ENCODE assay signal across 11 mouse cellular contexts in the genomic region with DNA sequence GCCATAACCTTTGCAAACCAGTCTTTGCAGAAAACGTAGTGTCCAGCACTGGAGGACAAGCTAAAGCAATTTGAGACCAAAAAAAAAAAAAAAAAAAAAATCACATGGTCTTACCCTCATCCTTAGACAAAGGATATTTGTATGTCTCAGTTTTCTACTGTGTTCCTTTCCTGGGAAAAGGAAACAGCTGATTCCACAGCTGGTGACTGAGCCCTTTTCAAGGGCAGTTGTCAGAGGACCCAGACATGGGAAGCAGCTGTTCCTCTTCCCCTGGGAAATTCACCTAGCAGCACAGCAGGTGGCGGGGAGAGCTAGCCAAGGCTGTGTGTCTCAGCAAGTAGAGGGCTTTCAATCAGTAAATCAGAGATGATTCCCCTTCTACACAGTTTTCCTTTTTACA.
DNase-seq lines count a peak whose midpoint lies in the region; ATAC-seq and TF ChIP-seq lines count a peak whose summit lies in the region.
"Had no signal": no experiment of that assay in that cellular context is flagged by ENCODE, and none has a peak within 500 bp of the region (broad histone marks: within the 10 kb centered on the region; RNA-seq: fewer than 3 reads in every experiment).

No protein-coding gene starts in this region.

- no peaks in the 10 kb centered on the region for H3K36me3 ChIP-seq in hindbrain, embryonic 10.5 days
- H3K36me3 ChIP-seq in midbrain, postnatal 0 days (ENCODE audit: insufficient read depth, low read length): no peaks in the 10 kb centered on the region
- H3K36me3 ChIP-seq: lung, embryonic 15.5 days had no signal

- peak; percentile 33 for DNase-seq in heart, postnatal 4 days
- DNase-seq in heart, postnatal 36 days: no peak
- peak; percentile 42 for DNase-seq in embryo, embryonic 10.5 days (ENCODE audit: low spot score)
- peak; percentile 38 for DNase-seq in hindbrain, embryonic 10.5 days (ENCODE audit: low spot score)
- DNase-seq in midbrain, postnatal 0 days (ENCODE audit: low spot score): peak; percentile 41
- DNase-seq in thymus, postnatal 25 days: no peak
- no peak for DNase-seq in layer of hippocampus, postnatal 25 days (ENCODE audit: extremely low spot score in 1 of 2, low spot score in 1 of 2)
- DNase-seq in left cerebral cortex, postnatal 14 days (ENCODE audit: low spot score in 2 of 2): no peak
- DNase-seq: cerebellum, adult 9-10 months had no signal

- H3K4me3 ChIP-seq in hindbrain, embryonic 10.5 days: no peak overlapping the region
- H3K4me3 ChIP-seq in midbrain, postnatal 0 days (ENCODE audit: low read depth, low read length): no peak overlapping the region
- H3K4me3 ChIP-seq: lung, embryonic 15.5 days had no signal

- intact Hi-C loops in heart, postnatal 36 days (cut with DNase I): no loop called here
- intact Hi-C loops in left cerebral cortex, postnatal 14 days (cut with DNase I): no loop called here

- H3K4me1 ChIP-seq in hindbrain, embryonic 10.5 days (replicated peaks): peaks cover 9% of the 10 kb centered on the region
- H3K4me1 ChIP-seq in midbrain, postnatal 0 days (ENCODE audit: insufficient read depth, low read length): no peaks in the 10 kb centered on the region
- H3K4me1 ChIP-seq: lung, embryonic 15.5 days had no signal

- ATAC-seq in midbrain, postnatal 0 days (ENCODE audit: low FRiP score): no peak

- H3K9ac ChIP-seq in midbrain, postnatal 0 days (replicated peaks; ENCODE audit: low read length, poor library complexity, severe bottlenecking): no peak overlapping the region
- H3K9ac ChIP-seq: lung, embryonic 15.5 days had no signal

- H3K27ac ChIP-seq in hindbrain, embryonic 10.5 days: peak overlapping the region; percentile 56
- no peak overlapping the region for H3K27ac ChIP-seq in midbrain, postnatal 0 days (ENCODE audit: low read depth, low read length)
- H3K27ac ChIP-seq: lung, embryonic 15.5 days had no signal

- no peak overlapping the region for H3K4me2 ChIP-seq in midbrain, postnatal 0 days (ENCODE audit: low read depth, low read length, poor library complexity, severe bottlenecking)
- H3K4me2 ChIP-seq: lung, embryonic 15.5 days had no signal

- H3K9me3 ChIP-seq in hindbrain, embryonic 10.5 days: no peaks in the 10 kb centered on the region
- H3K9me3 ChIP-seq in midbrain, postnatal 0 days (ENCODE audit: low read length): 0 out of 2 replicates have a peak, but pooled peaks cover 8% of the 10 kb centered on the region
- H3K9me3 ChIP-seq: lung, embryonic 15.5 days had no signal

- no peak for TF ChIP-seq CTCF in midbrain, postnatal 0 days (IDR thresholded peaks at IDR 0.05)

- H3K27me3 ChIP-seq in hindbrain, embryonic 10.5 days (ENCODE audit: insufficient read depth, poor library complexity, severe bottlenecking): no peaks in the 10 kb centered on the region
- H3K27me3 ChIP-seq in midbrain, postnatal 0 days (ENCODE audit: insufficient read depth, low read length): no peaks in the 10 kb centered on the region
- H3K27me3 ChIP-seq: CH12.LX; lung, embryonic 15.5 days had no signal

- 54% methylated on average over 2 of the region's 2 CpGs for WGBS in hindbrain, embryonic 10.5 days
- 55% methylated on average over 2 of the region's 2 CpGs for WGBS in midbrain, postnatal 0 days

Comparison
In these comparisons a context has a peak if more than half of its experiments do, and no peak if none do; other contexts are left out.
1. DNase-seq: peak in heart, postnatal 4 days (single experiment), embryo, embryonic 10.5 days (single experiment), hindbrain, embryonic 10.5 days (single experiment) and midbrain, postnatal 0 days (single experiment); none in heart, postnatal 36 days (0 of 2), thymus, postnatal 25 days (single experiment), layer of hippocampus, postnatal 25 days (0 of 2) and left cerebral cortex, postnatal 14 days (0 of 2).